Mouse (Mus musculus) limb, embryonic 14.5 days (tissue): ENCODE measurements at regions not wholly inside any gene's neighbourhood (a gene's known extent, or its start where the extent isn't known, plus 50 kb on each side); places are given as distances from the start of the nearest gene placed in this dataset.

Experiments
- ATAC-seq: fragments of 200-750 bp; cut with Nextera tagmentation; 2 replicates; pipeline ENCODE4 v1.8.0; 2017; ENCODE audit warnings: low read depth, moderate number of reproducible peaks, moderate TSS enrichment; ENCODE audit not compliant: low FRiP score
- DNase-seq: peaks from one replicate; pipeline ENCODE4 v3.0.0-alpha.2; 2015; ENCODE audit warnings: low spot score
- H3K27ac ChIP-seq: fragments of 300-500 bp; sonication (generic); replicated peaks from 2 replicates; pipeline ENCODE4 v1.5.1; 2014; ENCODE audit warnings: low read depth, mild to moderate bottlenecking, low read length, moderate library complexity, mixed read lengths
- H3K27me3 ChIP-seq: fragments of 300-500 bp; sonication (generic); 2 replicates; pipeline ENCODE4 v1.6.1; 2014; ENCODE audit warnings: low read length, mixed read lengths; ENCODE audit not compliant: control insufficient read depth, insufficient read depth
- H3K36me3 ChIP-seq: fragments of 300-500 bp; sonication (generic); 2 replicates; pipeline ENCODE4 v1.6.1; 2014; ENCODE audit warnings: mild to moderate bottlenecking, low read length, moderate library complexity, mixed read lengths; ENCODE audit not compliant: control insufficient read depth, insufficient read depth
- H3K4me1 ChIP-seq: fragments of 300-500 bp; sonication (generic); 2 replicates; pipeline ENCODE4 v1.6.1; 2014; ENCODE audit warnings: antibody characterized with exemption, low read length, mixed read lengths; ENCODE audit not compliant: control insufficient read depth, insufficient read depth
- H3K4me2 ChIP-seq: fragments of 300-500 bp; sonication (generic); replicated peaks from 2 replicates; pipeline ENCODE4 v1.6.1; 2014; ENCODE audit warnings: low read depth, mild to moderate bottlenecking, low read length, moderate library complexity; ENCODE audit not compliant: severe bottlenecking
- H3K4me3 ChIP-seq: fragments of 300-500 bp; sonication (generic); replicated peaks from 2 replicates; pipeline ENCODE4 v1.5.1; 2014; ENCODE audit warnings: low read length
- H3K9ac ChIP-seq: fragments of 300-500 bp; sonication (generic); 2 replicates; pipeline ENCODE4 v1.6.1; 2014; ENCODE audit warnings: mild to moderate bottlenecking, low read depth, low read length, moderate library complexity; ENCODE audit not compliant: severe bottlenecking
- H3K9me3 ChIP-seq: fragments of 300-500 bp; sonication (generic); 2 replicates; pipeline ENCODE4 v1.6.1; 2016; ENCODE audit warnings: low read length; ENCODE audit not compliant: control insufficient read depth
- POLR2A ChIP-seq: fragments of 200-500 bp; IDR thresholded peaks from 2 replicates; pipeline ENCODE4 v1.8.0; 2012; ENCODE audit warnings: inconsistent platforms, mild to moderate bottlenecking, moderate library complexity, borderline replicate concordance; ENCODE audit not compliant: insufficient read depth, insufficient read length; ENCODE audit errors: extremely low read depth
- WGBS: fragments of 180-500 bp; shearing (Covaris S2); extraction: QIAGEN DNeasy Blood & Tissue Kit; methylation state at CpG from one replicate; pipeline ENCODE4 v1.1.7; 2014; 5-methylcytosine and 5-hydroxymethylcytosine counted together

GRCm38 (mm10) chr2:117023436-117023835, 97.7 kb upstream of the Spred1 start:
- Histone ChIP-seq H3K9me3 (no peaks in the 10 kb centered on the region), H3K9ac (no peak overlapping the region), H3K4me3 (no peak overlapping the region), H3K36me3 (no peaks in the 10 kb centered on the region), H3K4me2 (no peak overlapping the region), H3K27ac (no peak overlapping the region), H3K27me3 (no peaks in the 10 kb centered on the region), H3K4me1 (peaks cover 4% of the 10 kb centered on the region; the same call in 1 of the 2 replicates)
- WGBS, result 93% methylated on average over 1 of the region's 1 CpGs
- DNase-seq, result no peak
- no peak for ATAC-seq
- no peak for TF ChIP-seq POLR2A

DNA sequence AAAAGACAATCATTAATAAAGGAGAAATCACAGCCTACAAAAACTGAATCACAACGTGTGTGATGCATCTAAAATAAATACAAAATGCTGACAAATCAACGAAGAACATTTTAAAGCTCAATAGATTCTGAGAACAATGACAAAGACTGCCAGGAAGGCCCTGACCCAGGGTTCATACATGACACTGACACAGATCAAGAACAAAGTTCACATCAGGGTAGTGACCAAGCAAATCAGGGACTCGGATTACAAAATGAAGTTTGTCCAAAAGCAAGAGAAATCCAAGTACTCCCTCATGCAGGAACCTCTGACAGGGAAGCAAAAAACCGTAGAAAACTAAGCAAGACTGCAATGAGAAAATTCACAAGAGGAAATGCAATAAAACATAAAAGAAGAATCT, 94.1 kb upstream of the Spred1 start:
- 72% methylated on average over 4 of the region's 4 CpGs for WGBS
- no peak overlapping the region for H3K4me2 ChIP-seq
- no peaks in the 10 kb centered on the region for H3K36me3 ChIP-seq
- H3K4me1 ChIP-seq, result no peaks in the 10 kb centered on the region
- H3K4me3 ChIP-seq, result no peak overlapping the region
- no peak for TF ChIP-seq POLR2A
- H3K9ac ChIP-seq, result no peak overlapping the region
- ATAC-seq (no peak), DNase-seq (no peak)
- no peak overlapping the region for H3K27ac ChIP-seq
- no peaks in the 10 kb centered on the region for H3K9me3 ChIP-seq
- no peaks in the 10 kb centered on the region for H3K27me3 ChIP-seq

DNA sequence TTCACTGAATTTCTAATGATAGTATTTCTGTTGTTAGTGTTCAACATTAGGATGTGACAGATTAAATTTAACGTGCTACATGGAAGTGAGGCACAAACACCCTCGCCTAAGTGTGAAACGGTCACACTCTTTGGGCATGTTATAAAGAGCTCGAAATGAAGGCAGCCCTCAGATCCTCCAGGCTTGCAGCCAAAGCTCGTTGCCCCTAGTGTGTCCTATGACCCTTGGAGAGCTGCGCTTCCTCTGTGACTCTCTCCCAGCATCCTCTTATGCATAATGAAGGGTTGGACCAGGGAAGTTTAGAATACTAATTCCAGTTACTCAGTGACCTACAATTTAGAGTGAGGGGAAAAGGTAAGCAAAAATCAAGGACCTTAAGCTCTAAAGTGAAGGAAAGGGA, 92.4 kb upstream of the Spred1 start:
- no peaks in the 10 kb centered on the region for H3K27me3 ChIP-seq
- H3K4me3 ChIP-seq, result no peak overlapping the region
- H3K4me1 ChIP-seq, result no peaks in the 10 kb centered on the region
- H3K4me2 ChIP-seq, result no peak overlapping the region
- no peak for DNase-seq
- no peak overlapping the region for H3K27ac ChIP-seq
- H3K36me3 ChIP-seq, result no peaks in the 10 kb centered on the region
- WGBS, result 64% methylated on average over 6 of the region's 6 CpGs
- no peak for TF ChIP-seq POLR2A
- ATAC-seq, result no peak
- H3K9ac ChIP-seq, result no peak overlapping the region
- H3K9me3 ChIP-seq, result no peaks in the 10 kb centered on the region

DNA sequence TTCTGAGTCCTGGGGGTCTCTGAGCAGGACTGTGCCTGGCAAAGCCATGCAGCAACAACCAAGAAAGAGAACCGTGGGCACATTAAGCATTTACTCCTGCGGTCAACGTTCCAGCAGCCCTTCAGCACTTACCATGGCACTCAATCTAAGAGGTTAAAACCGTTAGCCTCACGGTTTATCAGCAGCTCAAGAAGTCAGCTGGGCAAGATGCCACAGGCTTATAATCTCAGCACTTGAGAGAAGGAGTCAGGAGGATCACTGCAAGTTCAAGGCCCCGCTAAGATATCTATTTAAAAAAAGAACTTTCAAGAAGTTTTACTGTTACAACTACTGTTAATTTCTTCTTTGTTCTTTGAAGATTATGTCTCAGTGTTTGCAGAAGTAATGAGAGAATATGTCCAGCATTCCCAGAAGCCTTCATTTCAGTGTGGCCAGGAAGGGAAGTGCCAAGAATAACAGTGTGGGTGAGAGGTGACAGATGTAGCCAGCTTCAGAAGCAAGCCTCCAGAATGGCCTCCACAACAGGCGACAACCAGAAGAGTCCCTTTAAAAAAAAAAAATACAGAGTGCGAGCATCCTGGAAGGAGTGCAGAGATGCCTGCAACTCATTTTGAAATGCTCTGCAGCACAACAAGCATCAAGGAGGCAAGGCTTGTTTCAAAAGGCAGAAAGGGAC, 84.8 kb upstream of the Spred1 start:
- no peak overlapping the region for H3K9ac ChIP-seq
- ATAC-seq, result no peak

DNA sequence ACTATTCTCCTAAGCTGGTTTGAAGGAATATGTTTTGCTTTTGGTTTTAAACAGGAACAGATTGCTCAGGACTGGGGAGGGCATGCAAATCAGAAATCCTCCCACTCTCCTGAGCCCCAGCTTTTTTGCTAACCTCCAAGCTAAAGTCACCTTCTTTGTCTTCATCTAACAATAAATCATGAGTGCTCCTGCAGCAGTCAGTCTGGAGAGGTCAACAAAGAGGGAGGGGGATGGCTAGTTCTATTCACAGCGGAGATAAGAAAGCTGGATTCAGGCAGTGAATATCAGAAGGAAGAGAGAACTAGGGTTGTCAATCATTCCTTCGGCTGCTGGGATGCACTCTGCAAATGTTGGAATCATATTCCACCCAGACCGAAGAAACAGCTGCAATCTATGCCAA, 81.0 kb upstream of the Spred1 start:
- 60% methylated on average over 3 of the region's 3 CpGs for WGBS
- H3K4me3 ChIP-seq, result no peak overlapping the region
- no peak overlapping the region for H3K27ac ChIP-seq
- H3K27me3 ChIP-seq, result no peaks in the 10 kb centered on the region
- H3K9ac ChIP-seq, result no peak overlapping the region
- ATAC-seq (no peak), DNase-seq (no peak)
- H3K9me3 ChIP-seq, result no peaks in the 10 kb centered on the region
- peaks cover 3% of the 10 kb centered on the region; the same call in 1 of the 2 replicates for H3K4me1 ChIP-seq
- H3K4me2 ChIP-seq, result no peak overlapping the region
- no peak for TF ChIP-seq POLR2A
- no peaks in the 10 kb centered on the region for H3K36me3 ChIP-seq

More for the DNA sequence above, 84.8 kb upstream of the Spred1 start:
- no peak overlapping the region for H3K4me2 ChIP-seq
- H3K4me3 ChIP-seq, result no peak overlapping the region
- H3K36me3 ChIP-seq, result no peaks in the 10 kb centered on the region
- H3K27me3 ChIP-seq, result no peaks in the 10 kb centered on the region
- no peak overlapping the region for H3K27ac ChIP-seq
- DNase-seq, result no peak
- H3K4me1 ChIP-seq, result 0 out of 2 replicates have a peak, but pooled peaks cover 3% of the 10 kb centered on the region
- H3K9me3 ChIP-seq, result no peaks in the 10 kb centered on the region
- 58% methylated on average over 8 of the region's 8 CpGs for WGBS
- no peak for TF ChIP-seq POLR2A
